Mouse (Mus musculus): ENCODE measurements around the gene Sync.

- TF ChIP-seq CTCF (conservative IDR thresholded peaks at IDR 0.05; ENCODE audit: insufficient read depth, insufficient read length, low read depth, low read length) (no peak), POLR2A (IDR thresholded peaks at IDR 0.05; ENCODE audit: low read depth, low read length) (no peak)
Measured at GRCm38 (mm10) chr4:129293702-129294101, 6.3 kb downstream of the Sync start.
